Mouse (Mus musculus) activated CD4-positive, CD25-positive, alpha-beta regulatory T cell, adult 9 weeks (primary cell): ENCODE results near the gene Olfr700. TPM values are rescaled to one million over a fixed set of nuclear protein-coding genes. Genes with fewer than 3 reads are reported as not detected.

Experiments used
- polyA plus RNA-seq: library from polyadenylated mRNA; unstranded; fragments of 100-300 nt; shearing (Covaris generic); gene quantifications from one replicate; pipeline ENCODE4 v1.2.1, GENCODE M21; 2017

Olfr700 gene
- polyA plus RNA-seq = not detected

DNA sequence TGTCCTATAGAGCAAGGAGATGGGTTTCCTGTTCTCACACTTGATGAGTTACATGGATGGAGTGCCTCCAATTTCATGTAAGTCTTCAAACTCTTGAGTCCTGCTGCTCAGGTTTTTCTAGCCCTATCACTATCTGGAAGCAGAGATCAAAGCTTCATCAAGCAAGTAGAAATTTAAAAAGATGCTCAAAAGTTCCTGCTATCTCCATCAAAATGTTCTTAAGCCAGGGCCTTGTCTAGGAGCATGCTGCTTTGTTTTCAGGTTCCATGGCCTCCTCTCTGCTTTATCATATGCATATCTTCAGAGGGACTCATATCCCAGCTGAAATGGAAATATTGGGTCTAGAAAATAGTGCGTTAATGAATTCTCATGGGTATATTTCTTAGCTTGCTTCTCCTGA, at the start of gene Olfr700:
Gene Olfr700 (minus strand): TSS at position 101 of the 400 bp plus-strand sequence.

DNA sequence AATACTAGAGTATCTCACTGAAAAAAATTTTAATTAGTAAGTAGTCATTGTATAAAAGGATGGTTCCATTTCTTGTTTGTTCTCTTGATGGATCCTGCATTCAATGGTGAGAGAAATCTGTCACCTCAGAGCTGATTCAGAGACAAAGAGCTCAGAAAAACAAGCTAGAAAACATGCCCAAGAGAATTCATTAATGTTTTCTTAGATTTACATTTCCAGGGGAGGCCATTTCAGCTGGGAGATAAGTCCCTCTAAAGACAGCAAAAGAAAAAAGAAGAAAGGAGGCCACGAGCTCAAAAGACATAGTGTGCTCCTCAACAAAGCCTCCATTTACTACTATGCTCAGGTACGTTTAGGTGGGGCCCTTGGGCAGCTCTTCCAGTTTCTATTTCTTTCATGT, 34.4 kb upstream of the Olfr700 start, which contains the start of gene Olfr703:
Gene Olfr703 (plus strand): TSS at position 301 of the 400 bp plus-strand sequence.

DNA sequence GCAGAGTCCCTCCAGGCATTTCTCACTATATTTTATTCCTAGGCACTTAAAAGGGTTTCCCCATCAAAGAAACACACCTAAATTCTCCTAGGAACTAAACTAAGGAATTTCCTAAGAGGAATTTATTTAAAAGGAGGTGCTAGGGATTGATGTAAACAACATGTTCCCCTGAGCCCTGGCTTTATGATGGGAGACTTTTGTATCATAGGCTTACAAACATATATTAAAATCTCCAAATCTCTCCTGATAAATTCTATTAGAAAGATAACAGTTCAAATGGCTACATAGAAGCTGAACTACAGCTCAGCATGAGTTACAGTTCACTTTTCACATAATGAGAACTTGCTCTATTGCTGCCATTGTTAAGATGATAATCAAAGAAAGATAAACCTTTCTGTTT, 25.2 kb upstream of the Olfr700 start, which contains the start of gene Olfr702:
Gene Olfr702 (minus strand): TSS at position 101 of the 400 bp plus-strand sequence.

DNA sequence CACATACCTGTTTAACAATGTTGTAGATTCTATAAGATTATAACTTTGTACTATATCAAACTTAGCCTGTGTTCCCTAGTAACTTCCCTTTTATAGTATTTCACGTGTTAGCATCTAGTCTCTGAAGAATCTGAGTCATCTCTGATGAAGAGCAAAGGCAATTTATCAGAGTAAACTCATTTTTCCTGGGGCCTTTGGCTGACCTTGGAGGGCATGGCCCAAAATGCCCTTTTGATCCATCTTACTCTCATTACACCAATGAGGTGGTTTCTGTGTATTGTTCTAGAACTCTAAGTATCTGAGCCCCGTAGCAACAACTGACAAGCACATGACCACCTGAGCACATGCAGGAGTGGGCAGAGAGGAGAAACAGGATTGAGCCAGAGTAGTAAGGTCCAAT, 5.2 kb upstream of the Olfr700 start, which contains the start of gene Olfr701:
Gene Olfr701 (plus strand): TSS at position 301 of the 400 bp plus-strand sequence.

DNA sequence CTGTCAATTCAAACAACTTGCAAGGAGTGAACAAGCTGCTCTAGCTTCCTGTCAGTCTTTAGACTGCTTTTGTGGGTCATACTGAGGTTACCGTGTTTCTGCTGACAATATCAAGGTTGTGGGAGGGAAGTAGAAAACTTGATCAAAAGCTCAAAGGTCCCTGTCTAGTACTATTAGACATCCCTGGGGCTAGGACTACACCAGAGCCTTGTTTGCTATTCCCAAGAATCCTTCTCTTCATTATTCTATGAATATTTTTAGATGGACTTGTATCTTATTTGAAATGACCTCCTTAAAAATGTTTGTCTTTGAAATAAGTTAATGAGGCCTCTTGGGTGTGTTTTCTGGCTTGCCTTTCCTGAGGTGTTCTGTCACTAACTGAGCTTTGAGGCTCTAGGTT, 15.5 kb downstream of the Olfr700 start, which contains the start of gene Olfr699:
Gene Olfr699 (minus strand): TSS at position 101 of the 400 bp plus-strand sequence.

Other genes with a start within 250 kb of the Olfr700 start
- gene Olfr693, start 128.2 kb downstream of the Olfr700 start, polyA plus RNA-seq = not detected
- not detected for gene Olfr694, start 117.0 kb downstream of the Olfr700 start, polyA plus RNA-seq
- not detected for gene Olfr695, start 92.4 kb downstream of the Olfr700 start, polyA plus RNA-seq
- gene Olfr697, start 66.4 kb downstream of the Olfr700 start, polyA plus RNA-seq = not detected
- not detected for gene Olfr698, start 53.4 kb downstream of the Olfr700 start, polyA plus RNA-seq
- gene Olfr699, start 15.6 kb downstream of the Olfr700 start, polyA plus RNA-seq = not detected
- gene Olfr701, start 5.3 kb upstream of the Olfr700 start, polyA plus RNA-seq = not detected
- gene Olfr702, start 25.1 kb upstream of the Olfr700 start, polyA plus RNA-seq = not detected
- gene Olfr703, start 34.5 kb upstream of the Olfr700 start, polyA plus RNA-seq = not detected
- not detected for gene Olfr704, start 54.4 kb upstream of the Olfr700 start, polyA plus RNA-seq
- gene Olfr705, start 68.1 kb upstream of the Olfr700 start, polyA plus RNA-seq = not detected
- not detected for gene Olfr706, start 79.3 kb upstream of the Olfr700 start, polyA plus RNA-seq
- gene Olfr707, start 92.4 kb upstream of the Olfr700 start, polyA plus RNA-seq = not detected
- gene Olfr1532-ps1, start 99.2 kb upstream of the Olfr700 start, polyA plus RNA-seq = not detected
- gene Olfr709-ps1, start 123.4 kb upstream of the Olfr700 start, polyA plus RNA-seq = not detected
- not detected for gene Olfr710, start 139.5 kb upstream of the Olfr700 start, polyA plus RNA-seq
- gene Olfr6, start 155.1 kb upstream of the Olfr700 start, polyA plus RNA-seq = not detected
- gene Olfr711, start 166.6 kb upstream of the Olfr700 start, polyA plus RNA-seq = not detected
- gene Olfr2, start 197.2 kb upstream of the Olfr700 start, polyA plus RNA-seq = not detected
- not detected for gene Olfr713, start 222.3 kb upstream of the Olfr700 start, polyA plus RNA-seq